Mouse (Mus musculus) E14TG2a.4 (cell line): Measurements from ENCODE around the gene Exosc9.

ENCODE experiments used
- CTCF ChIP-seq: conservative IDR thresholded peaks from 2 replicates; pipeline ENCODE4 v1.5.1; 2014; ENCODE audit warnings: low read length
- POU5F1 ChIP-seq: IDR thresholded peaks from 2 replicates; pipeline ENCODE4 v1.6.1; 2014; ENCODE audit warnings: low read length, borderline replicate concordance

- no peak for TF ChIP-seq CTCF
- TF ChIP-seq POU5F1: no peak
Measured at GRCm38 (mm10) chr3:36541399-36541798, 11.0 kb upstream of the Exosc9 start.
